Mouse (Mus musculus) fibroblast of lung, adult 2 months (primary cell): ENCODE measurements around the gene Ncln.

Experiments
- DNase-seq: peaks from one replicate; pipeline ENCODE4 v3.0.0-alpha.2; 2011; ENCODE audit warnings: low read depth

Ncln gene

GRCm38 (mm10) chr10:81488081-81488480, 8.1 kb downstream of the Ncln start:
- DNase-seq: no peak

DNA sequence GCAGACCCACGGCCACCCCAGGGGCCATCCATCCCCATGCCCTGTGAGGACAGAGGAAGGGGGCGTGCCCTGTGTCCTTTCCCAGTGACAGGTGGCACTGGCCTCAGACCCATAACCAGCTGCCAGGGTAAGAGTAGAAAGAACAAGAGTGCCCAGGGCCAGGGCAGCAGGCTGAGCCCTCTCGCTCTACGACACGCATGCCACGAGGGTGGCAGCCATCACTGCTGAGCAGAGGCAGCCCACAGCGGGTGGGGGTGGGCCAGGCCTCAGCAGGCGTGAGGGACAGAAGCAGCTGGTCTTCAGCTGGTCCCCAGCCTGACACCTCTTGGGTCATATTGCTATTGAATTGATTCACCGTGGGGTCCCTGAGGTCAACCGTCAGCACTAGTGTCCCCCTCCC, 9.7 kb downstream of the Ncln start:
- DNase-seq: no peak

DNA sequence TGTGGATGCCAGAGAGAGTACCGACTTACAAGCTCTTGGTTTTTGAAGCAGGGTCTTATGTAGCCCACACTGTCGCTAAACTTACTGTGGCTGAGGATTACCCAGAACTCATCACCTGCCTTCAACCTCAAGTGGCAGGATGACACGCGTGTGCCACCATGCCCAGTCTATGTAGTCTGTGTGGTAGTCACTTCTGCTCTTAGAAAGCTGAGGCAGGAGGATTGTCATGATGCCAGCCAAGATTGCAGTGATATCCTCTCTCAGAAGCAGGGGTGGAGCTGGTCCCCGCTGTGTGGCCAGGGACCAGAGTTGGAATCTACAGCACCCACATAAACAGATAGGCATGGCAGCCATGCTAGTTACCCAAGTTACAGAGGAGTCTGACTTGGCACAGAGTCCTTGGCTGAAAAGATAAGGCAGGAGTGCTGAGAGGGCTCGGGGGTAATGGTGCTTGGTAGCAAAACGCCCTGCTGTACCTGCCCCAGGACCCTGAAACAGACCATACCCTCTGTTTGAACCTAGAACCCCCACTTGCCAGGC, 10.6 kb downstream of the Ncln start:
- DNase-seq: no peak

- no peak for DNase-seq
Measured at GRCm38 (mm10) chr10:81485060-81485449, 11.1 kb downstream of the Ncln start.

- DNase-seq: no peak
Measured at GRCm38 (mm10) chr10:81484441-81485059, 11.6 kb downstream of the Ncln start.

- no peak for DNase-seq
Measured at GRCm38 (mm10) chr10:81483983-81484382, 12.2 kb downstream of the Ncln start.

DNA sequence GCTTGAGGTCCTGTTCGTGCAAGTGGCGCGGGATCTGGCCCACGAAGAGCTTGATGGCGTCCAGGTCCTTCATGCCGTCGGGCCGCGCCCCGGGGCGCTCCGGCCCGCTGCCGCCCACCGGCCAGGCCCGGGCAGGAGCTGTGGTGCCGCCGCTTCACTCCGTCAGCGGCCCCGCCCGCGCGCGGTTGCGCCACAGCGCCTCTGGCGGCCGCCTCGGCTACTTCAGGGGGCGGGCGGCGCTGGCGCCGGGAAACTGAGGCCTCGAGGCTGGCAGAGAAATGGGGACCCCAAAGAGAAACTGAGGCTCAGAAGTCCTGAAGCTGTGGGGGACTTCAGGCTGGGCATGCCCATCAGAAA, 13.7 kb downstream of the Ncln start, which contains the start of gene Celf5:
Celf5 (minus strand) TSS at position 177 of the 357 bp plus-strand sequence.
- DNase-seq: no peak

GRCm38 (mm10) chr10:81481605-81482532, 14.3 kb downstream of the Ncln start:
- no peak for DNase-seq

DNA sequence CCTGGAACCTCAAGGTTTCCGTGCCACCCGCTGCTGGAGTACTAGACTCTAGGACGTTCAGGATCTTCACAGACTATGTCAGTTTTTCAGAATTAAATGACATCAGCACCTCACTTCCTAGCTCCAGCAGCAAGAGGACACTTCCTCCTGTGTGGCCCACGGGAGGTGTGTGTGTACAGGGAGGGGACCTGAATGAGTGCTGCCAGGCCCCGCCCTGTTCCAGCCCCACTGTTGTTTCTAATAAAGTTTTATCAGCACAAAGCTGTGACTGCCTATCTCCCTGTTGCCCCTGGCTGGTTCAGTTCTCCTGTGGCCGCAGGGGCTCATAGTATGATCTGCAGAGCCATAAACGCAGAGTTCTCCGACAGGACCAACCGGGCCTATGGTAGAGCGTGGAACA, 21.7 kb downstream of the Ncln start:
- DNase-seq: no peak

DNA sequence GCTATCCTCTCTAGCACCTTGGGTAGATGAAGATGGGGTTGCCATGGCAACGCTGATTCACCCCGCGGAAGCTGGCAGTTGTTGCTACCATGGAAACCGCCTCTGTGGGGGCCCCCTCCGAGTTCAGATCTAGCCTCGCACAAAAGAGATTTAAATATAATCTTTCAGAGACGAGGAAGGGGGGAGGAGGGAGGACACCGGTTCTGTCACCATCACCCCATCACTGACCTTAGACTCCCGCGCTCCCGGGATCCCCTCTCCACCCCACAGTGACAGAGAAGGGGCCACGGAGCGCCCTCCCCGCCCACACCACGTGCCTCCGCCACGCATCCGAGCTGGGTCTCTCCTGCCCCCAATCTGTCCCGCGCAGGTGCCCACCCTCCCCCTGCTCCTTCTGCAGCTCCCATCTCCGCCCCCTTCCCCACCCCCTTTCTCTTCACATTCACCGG, 23.2 kb downstream of the Ncln start:
- DNase-seq: no peak

GRCm38 (mm10) chr10:81472403-81473002, 23.7 kb downstream of the Ncln start:
- DNase-seq: no peak

DNA sequence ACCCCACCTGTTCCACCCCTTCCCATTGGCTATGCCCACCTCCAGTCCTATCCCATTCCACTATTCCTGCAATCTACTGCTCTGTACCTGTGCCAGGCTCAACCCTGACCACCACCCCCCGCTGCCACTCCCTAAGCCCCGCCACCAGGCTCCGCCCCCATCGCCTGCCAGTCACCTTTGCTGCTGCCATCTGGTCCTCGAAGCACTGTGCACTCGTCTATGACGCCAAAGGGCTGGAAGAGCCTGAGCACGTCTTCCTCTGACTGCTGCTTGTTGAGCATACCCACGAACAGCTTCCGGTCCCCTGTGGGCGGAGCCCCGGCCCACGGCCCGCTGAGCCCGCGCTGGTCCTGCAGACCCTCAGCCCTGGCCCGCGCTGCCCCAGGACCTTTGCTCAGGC, 25.7 kb downstream of the Ncln start:
- DNase-seq: no peak

DNA sequence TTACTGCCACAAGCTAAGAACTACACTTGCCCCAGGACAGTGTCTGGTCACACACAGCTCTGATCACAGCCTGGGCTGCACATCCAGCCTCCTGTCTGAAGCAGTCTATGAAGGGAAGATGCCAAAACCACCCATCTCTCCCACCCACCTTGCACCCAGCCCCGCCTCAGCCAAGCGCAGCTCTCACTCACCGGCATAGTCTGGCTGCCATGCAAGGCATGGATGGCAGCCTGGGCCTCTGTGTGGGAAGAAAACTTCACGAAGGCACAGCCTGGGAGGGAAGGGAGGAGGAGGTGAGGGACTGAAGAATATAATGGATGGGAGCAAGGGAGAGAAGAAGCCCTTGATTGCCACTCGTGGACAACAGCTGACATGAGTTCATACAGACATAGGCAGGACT, 26.9 kb downstream of the Ncln start:
- no peak for DNase-seq

DNA sequence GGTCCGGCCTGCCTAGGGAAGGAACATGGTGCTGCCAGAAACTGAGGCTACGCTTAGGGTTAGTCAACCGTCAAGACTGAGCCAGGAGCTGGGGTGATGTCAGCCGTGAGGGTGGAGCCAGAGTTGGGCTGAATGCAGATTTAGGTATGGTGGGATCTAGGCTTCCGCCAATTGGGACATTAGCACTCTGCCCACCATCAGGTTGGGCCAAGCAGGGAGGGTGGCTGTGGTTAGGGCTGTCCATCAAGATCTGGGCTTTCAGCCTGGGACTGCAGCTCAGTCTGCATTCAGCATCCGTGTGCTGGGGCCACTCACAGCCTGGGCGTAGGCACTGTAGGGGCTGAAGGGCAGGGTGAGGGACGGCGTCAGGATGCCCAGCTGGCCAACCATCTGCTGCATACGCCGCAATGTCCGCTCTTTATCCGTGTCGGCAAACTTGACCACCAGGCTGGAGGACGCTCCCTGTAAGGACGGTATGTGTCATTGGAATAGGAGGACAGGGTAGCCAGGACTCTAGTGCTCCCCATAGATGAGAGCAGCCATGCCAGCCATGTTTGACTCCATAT, 28.4 kb downstream of the Ncln start:
- no peak for DNase-seq

GRCm38 (mm10) chr10:81466881-81467280, 29.3 kb downstream of the Ncln start:
- no peak for DNase-seq

DNA sequence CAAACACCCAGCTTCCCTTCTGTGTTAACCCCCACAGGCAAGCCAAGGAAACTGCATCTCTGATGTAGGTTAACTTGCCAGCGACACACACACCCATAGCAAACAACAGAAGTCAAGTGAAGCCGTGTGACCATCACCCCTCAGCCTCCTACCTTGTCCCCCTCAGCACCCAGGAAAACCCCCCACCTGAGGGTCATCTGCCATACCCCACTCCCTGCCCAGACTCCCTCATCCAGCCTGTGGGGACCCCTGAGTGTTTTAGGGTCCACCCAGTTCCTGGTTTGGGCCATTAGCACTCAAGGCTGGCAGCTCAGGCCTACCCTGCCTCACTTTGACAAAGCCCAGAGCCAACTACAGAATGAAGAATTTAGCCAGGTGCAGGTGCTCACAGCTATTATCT, 30.1 kb downstream of the Ncln start:
- DNase-seq: no peak

- no peak for DNase-seq
Measured at GRCm38 (mm10) chr10:81465265-81465645, 30.9 kb downstream of the Ncln start.

GRCm38 (mm10) chr10:81464405-81465264, 31.6 kb downstream of the Ncln start:
- no peak for DNase-seq

- no peak for DNase-seq
Measured at GRCm38 (mm10) chr10:81463531-81463930, 32.7 kb downstream of the Ncln start.

- DNase-seq: no peak
Measured at GRCm38 (mm10) chr10:81462917-81463316, 33.3 kb downstream of the Ncln start.

- DNase-seq: no peak
Measured at GRCm38 (mm10) chr10:81462415-81462804, 33.8 kb downstream of the Ncln start.
